Mouse (Mus musculus): ENCODE measurements around the gene Ddit4. TPM values are rescaled to one million over a fixed set of nuclear protein-coding genes. Genes with fewer than 3 reads are reported as not detected.

Ddit4 gene
- polyA plus RNA-seq, 1 experiment from 2014 or later: 28.1 TPM

DNA sequence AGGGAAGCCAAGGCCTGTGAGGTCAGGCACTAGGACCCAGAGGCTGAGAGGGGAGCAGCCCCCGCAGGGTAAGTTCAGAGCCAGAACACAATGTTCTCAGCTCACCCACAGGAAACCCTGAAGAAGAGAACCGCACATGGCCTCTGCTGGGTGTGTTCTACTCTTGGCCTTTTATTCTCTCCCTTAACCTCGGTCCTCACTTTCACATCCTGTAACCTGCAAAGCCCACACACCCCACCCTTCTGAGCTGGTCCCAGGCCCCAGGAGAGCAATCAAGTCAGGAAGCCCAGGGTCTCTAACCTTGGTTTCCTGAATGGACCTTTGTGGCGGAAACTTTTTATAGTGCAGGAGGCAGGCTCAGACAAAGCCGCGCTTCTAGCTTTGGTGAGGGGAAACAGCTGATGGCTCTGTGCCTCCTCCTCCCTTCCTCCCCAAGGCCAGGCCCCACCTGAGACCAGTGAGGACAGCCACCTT, 22.6 kb upstream of the Ddit4 start:
- DNase-seq (ENCODE audit: low spot score) (peak; percentile 94), ATAC-seq (peak; percentile 65)
- Histone ChIP-seq H3K27ac (ENCODE audit: low read length) (peak overlapping the region; percentile 91), H3K4me3 (ENCODE audit: low read depth, low read length) (no peak overlapping the region), H3K9me3 (ENCODE audit: low read length) (no peaks in the 10 kb centered on the region), H3K4me2 (replicated peaks; ENCODE audit: low read depth, low read length) (peak overlapping the region; percentile 8; the same call in 1 of the 2 replicates), H3K27me3 (replicated peaks; ENCODE audit: insufficient read depth, low read length) (no peaks in the 10 kb centered on the region), H3K36me3 (ENCODE audit: insufficient read depth, low read length) (no peaks in the 10 kb centered on the region), H3K9ac (replicated peaks; ENCODE audit: low read depth) (no peak overlapping the region), H3K4me1 (ENCODE audit: insufficient read depth, low read depth, low read length) (peaks cover 42% of the 10 kb centered on the region)
- 14% methylated on average over 6 of the region's 6 CpGs for WGBS
- TF ChIP-seq EP300 (IDR thresholded peaks at IDR 0.05) (peak; percentile 100), CTCF (IDR thresholded peaks at IDR 0.05) (no peak)

DNA sequence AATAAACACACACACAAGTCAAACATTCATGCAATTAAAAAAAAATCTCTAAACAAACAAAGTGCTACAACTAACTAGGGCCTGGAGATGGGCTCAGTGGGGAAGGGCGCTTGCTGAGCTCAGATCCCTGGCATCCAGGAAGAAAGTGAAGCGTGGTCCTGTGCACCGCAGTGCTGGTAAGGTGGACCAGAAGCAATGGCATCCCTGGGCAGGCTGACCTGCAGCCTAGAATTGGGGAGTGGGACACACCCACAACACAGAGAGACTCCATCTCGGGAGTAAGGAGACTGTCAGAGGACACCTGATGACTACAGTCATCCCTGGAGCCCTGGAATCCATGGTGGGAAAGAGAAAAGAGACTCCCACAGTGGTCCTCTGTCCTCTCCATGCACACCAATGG, 21.8 kb upstream of the Ddit4 start:
- H3K9ac ChIP-seq (replicated peaks; ENCODE audit: low read depth): no peak overlapping the region
- ATAC-seq (no peak), DNase-seq (ENCODE audit: low spot score) (no peak)
- peaks cover 34% of the 10 kb centered on the region for H3K4me1 ChIP-seq (ENCODE audit: insufficient read depth, low read depth, low read length)
- TF ChIP-seq EP300 (IDR thresholded peaks at IDR 0.05) (no peak), CTCF (IDR thresholded peaks at IDR 0.05) (no peak)
- H3K4me3 ChIP-seq (ENCODE audit: low read depth, low read length): no peak overlapping the region
- H3K9me3 ChIP-seq (ENCODE audit: low read length): no peaks in the 10 kb centered on the region
- no peaks in the 10 kb centered on the region for H3K36me3 ChIP-seq (ENCODE audit: insufficient read depth, low read length)
- no peak overlapping the region for H3K4me2 ChIP-seq (replicated peaks; ENCODE audit: low read depth, low read length)
- peak overlapping the region; percentile 91 for H3K27ac ChIP-seq (ENCODE audit: low read length)
- WGBS: 83% methylated on average over 4 of the region's 4 CpGs
- H3K27me3 ChIP-seq (replicated peaks; ENCODE audit: insufficient read depth, low read length): no peaks in the 10 kb centered on the region

DNA sequence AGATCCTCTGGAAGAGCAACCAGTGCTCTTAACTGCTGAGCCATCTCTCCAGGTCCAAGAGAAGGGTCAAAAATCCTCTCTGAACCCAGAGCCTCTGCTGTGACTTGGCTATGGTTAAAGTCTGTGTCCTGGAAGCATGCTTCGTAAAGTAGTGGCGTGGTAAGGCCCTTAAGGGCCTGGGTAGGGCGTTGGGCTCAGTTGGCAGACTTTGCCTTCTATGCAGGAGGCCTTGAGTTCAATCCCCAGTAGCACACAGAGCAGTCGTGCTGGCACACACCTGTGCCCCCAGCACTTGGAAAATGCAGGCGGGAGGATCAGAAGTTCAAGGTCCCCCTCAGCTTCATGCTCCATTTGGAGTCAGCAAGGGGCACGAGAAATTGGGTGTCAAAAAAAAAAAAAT, 21.4 kb upstream of the Ddit4 start:
- Histone ChIP-seq H3K9me3 (ENCODE audit: low read length) (no peaks in the 10 kb centered on the region), H3K4me2 (replicated peaks; ENCODE audit: low read depth, low read length) (no peak overlapping the region), H3K4me3 (ENCODE audit: low read depth, low read length) (no peak overlapping the region), H3K36me3 (ENCODE audit: insufficient read depth, low read length) (no peaks in the 10 kb centered on the region), H3K9ac (replicated peaks; ENCODE audit: low read depth) (no peak overlapping the region), H3K27me3 (replicated peaks; ENCODE audit: insufficient read depth, low read length) (no peaks in the 10 kb centered on the region), H3K27ac (ENCODE audit: low read length) (peak overlapping the region; percentile 91), H3K4me1 (ENCODE audit: insufficient read depth, low read depth, low read length) (peaks cover 30% of the 10 kb centered on the region)
- TF ChIP-seq CTCF (IDR thresholded peaks at IDR 0.05) (no peak), EP300 (IDR thresholded peaks at IDR 0.05) (no peak)
- ATAC-seq (no peak), DNase-seq (ENCODE audit: low spot score) (no peak)
- 70% methylated on average over 6 of the region's 6 CpGs for WGBS

DNA sequence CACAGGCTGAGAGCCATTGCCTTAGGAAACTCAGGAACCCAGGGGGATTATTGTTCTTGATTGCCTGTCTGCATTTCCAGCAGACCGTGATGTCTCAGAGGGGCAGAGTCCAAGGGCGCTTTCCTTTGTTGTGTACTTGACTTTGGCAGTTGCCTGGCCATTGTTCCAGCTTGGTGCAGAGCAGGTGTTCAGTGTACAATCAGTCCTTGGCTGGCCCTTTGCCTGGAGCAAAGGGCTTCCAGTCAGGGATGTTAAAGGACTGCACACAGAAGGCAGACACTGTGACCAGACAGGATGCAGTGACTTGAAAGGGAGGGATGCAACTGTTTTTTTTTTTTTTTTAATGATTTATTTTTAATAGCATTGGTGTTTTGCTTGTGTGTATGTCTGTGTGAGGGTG, 20.9 kb upstream of the Ddit4 start:
- H3K4me1 ChIP-seq (ENCODE audit: insufficient read depth, low read depth, low read length): peaks cover 25% of the 10 kb centered on the region
- no peak overlapping the region; the same call in 1 of the 2 replicates for H3K27ac ChIP-seq (ENCODE audit: low read length)
- H3K27me3 ChIP-seq (replicated peaks; ENCODE audit: insufficient read depth, low read length): no peaks in the 10 kb centered on the region
- H3K9me3 ChIP-seq (ENCODE audit: low read length): no peaks in the 10 kb centered on the region
- no peak overlapping the region for H3K9ac ChIP-seq (replicated peaks; ENCODE audit: low read depth)
- H3K4me2 ChIP-seq (replicated peaks; ENCODE audit: low read depth, low read length): no peak overlapping the region
- DNase-seq (ENCODE audit: low spot score): peak; percentile 55
- 58% methylated on average over 2 of the region's 2 CpGs for WGBS
- H3K36me3 ChIP-seq (ENCODE audit: insufficient read depth, low read length): no peaks in the 10 kb centered on the region
- ATAC-seq: no peak
- H3K4me3 ChIP-seq (ENCODE audit: low read depth, low read length): no peak overlapping the region
- peak; percentile 67 for TF ChIP-seq EP300 (IDR thresholded peaks at IDR 0.05)
- no peak for TF ChIP-seq CTCF (IDR thresholded peaks at IDR 0.05)

DNA sequence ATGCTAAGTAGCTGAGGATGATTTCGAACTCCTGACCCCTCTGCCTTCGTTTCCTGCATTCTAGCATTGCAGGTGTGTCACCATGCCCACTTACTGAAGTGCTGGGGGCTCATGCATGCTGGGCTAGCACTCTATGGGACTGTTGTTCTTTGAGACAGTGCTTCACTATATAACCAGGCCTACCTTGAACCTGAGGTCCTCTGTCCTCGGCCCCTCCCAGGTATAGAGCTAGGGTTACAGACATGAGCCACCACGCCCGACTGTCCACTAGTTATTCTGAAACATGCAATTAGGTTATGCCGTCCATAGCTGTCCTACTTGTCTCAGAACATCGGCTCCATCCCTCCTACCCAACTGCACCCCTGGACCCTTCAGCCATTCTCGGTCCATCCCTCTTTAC, 20.2 kb upstream of the Ddit4 start:
- DNase-seq (ENCODE audit: low spot score): no peak
- 95% methylated on average over 8 of the region's 8 CpGs for WGBS
- H3K36me3 ChIP-seq (ENCODE audit: insufficient read depth, low read length): no peaks in the 10 kb centered on the region
- H3K4me3 ChIP-seq (ENCODE audit: low read depth, low read length): no peak overlapping the region
- H3K4me1 ChIP-seq (ENCODE audit: insufficient read depth, low read depth, low read length): peaks cover 25% of the 10 kb centered on the region
- no peaks in the 10 kb centered on the region for H3K27me3 ChIP-seq (replicated peaks; ENCODE audit: insufficient read depth, low read length)
- no peaks in the 10 kb centered on the region for H3K9me3 ChIP-seq (ENCODE audit: low read length)
- H3K9ac ChIP-seq (replicated peaks; ENCODE audit: low read depth): no peak overlapping the region
- H3K27ac ChIP-seq (ENCODE audit: low read length): no peak overlapping the region
- no peak for TF ChIP-seq CTCF (IDR thresholded peaks at IDR 0.05)
- no peak for TF ChIP-seq EP300 (IDR thresholded peaks at IDR 0.05)
- no peak overlapping the region for H3K4me2 ChIP-seq (replicated peaks; ENCODE audit: low read depth, low read length)
- ATAC-seq: no peak

DNA sequence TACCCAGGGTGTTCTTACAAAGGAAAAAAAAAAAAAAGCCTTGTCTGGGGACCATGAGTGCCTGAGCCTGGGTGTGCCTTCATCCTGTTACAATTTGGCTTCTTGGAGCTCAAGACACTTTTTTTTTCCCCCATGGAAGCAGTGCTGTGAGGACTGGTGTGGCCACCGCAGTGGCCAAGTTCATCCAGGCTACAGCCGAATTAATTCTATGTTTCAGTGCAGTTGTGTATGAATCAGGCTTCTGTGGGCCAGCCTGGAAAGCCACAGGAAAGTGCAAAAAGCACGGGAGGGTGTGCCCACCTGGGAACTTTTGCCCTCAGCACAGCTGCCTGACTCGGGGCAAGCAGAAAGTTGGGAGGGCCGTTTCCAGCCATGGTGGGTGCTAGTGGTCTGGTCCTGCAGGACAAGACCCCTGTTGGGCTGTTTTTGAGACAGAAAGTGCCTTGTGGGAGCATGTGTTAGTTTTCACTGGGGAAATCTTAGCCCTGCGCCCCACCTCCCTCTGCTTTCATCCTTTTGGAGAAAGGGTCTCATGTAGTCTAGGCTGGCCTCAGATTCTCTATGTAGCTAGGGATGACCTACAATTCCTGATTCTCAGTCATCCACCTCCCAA, 18.9 kb upstream of the Ddit4 start:
- H3K36me3 ChIP-seq (ENCODE audit: insufficient read depth, low read length): no peaks in the 10 kb centered on the region
- peak overlapping the region; percentile 72 for H3K9ac ChIP-seq (replicated peaks; ENCODE audit: low read depth)
- 22% methylated on average over 6 of the region's 6 CpGs for WGBS
- H3K4me3 ChIP-seq (ENCODE audit: low read depth, low read length): peak overlapping the region; percentile 39; the same call in 1 of the 2 replicates
- TF ChIP-seq CTCF (IDR thresholded peaks at IDR 0.05): no peak
- TF ChIP-seq EP300 (IDR thresholded peaks at IDR 0.05): no peak
- H3K27ac ChIP-seq (ENCODE audit: low read length): peak overlapping the region; percentile 99
- H3K4me2 ChIP-seq (replicated peaks; ENCODE audit: low read depth, low read length): peak overlapping the region; percentile 71
- H3K27me3 ChIP-seq (replicated peaks; ENCODE audit: insufficient read depth, low read length): no peaks in the 10 kb centered on the region
- H3K9me3 ChIP-seq (ENCODE audit: low read length): no peaks in the 10 kb centered on the region
- peak; percentile 74 for DNase-seq (ENCODE audit: low spot score)
- ATAC-seq: no peak
- peaks cover 24% of the 10 kb centered on the region for H3K4me1 ChIP-seq (ENCODE audit: insufficient read depth, low read depth, low read length)

Measured in lung, postnatal 0 days (tissue).